Mouse (Mus musculus): ENCODE data around the gene Spaar. TPM values are rescaled to one million over a fixed set of nuclear protein-coding genes. Genes with fewer than 3 reads are reported as not detected.
"Not testable (repeated sequence)": the region's sequence is repeated elsewhere in the genome, so short reads cannot be mapped to it uniquely, and the experiment has no call there.

Gene Spaar
- total and polyA plus RNA-seq, 3 experiments = not detected

GRCm38 (mm10) chr4:43772304-43772703, 42.5 kb downstream of the Spaar start:
- no peaks in the 10 kb centered on the region for H3K4me1 ChIP-seq (ENCODE audit: control insufficient read depth in 1 of 2, insufficient read depth in 2 of 2, low read length in 2 of 2)
- H3K27ac ChIP-seq (ENCODE audit: control insufficient read depth, low read depth, low read length) = no peak overlapping the region
- no peaks in the 10 kb centered on the region for H3K9me3 ChIP-seq (replicated peaks; ENCODE audit: insufficient read depth, low read length)
- no peaks in the 10 kb centered on the region for H3K79me2 ChIP-seq (ENCODE audit: control insufficient read depth, insufficient read depth, low read length, poor library complexity)
- H3K4me3 ChIP-seq (ENCODE audit: control insufficient read depth in 1 of 2, insufficient read depth in 1 of 2, low read depth in 2 of 2, low read length in 2 of 2) = no peak overlapping the region
- no peaks in the 10 kb centered on the region for H3K36me3 ChIP-seq (ENCODE audit: control insufficient read depth in 1 of 2, insufficient read depth in 2 of 2, low read length in 2 of 2)
- H3K27me3 ChIP-seq (ENCODE audit: control insufficient read depth in 1 of 2, insufficient read depth in 2 of 2, low read length in 2 of 2) = peaks cover 5 to 9% of the 10 kb centered on the region in 2 experiments
- no peak for TF ChIP-seq RAD21 (IDR thresholded peaks at IDR 0.05; ENCODE audit: low read depth, low read length)
- no peak for TF ChIP-seq ZKSCAN1 (IDR thresholded peaks at IDR 0.05; ENCODE audit: low read depth, low read length)
- no peak for TF ChIP-seq ELF1 (IDR thresholded peaks at IDR 0.05; ENCODE audit: low read depth, low read length)
- TF ChIP-seq MAZ (IDR thresholded peaks at IDR 0.05; ENCODE audit: low read depth, low read length) = no peak
- TF ChIP-seq MYB (IDR thresholded peaks at IDR 0.05; ENCODE audit: low read depth, low read length) = no peak
- TF ChIP-seq MAFK (IDR thresholded peaks at IDR 0.05; ENCODE audit: borderline replicate concordance, low read depth, low read length) = no peak
- TF ChIP-seq ETS1 (IDR thresholded peaks at IDR 0.05; ENCODE audit: low read depth, low read length) = no peak
- no peak for TF ChIP-seq RCOR1 (IDR thresholded peaks at IDR 0.05; ENCODE audit: low read depth, low read length)
- no peak for TF ChIP-seq CHD2 (IDR thresholded peaks at IDR 0.05; ENCODE audit: low read length)
- TF ChIP-seq SMC3 (IDR thresholded peaks at IDR 0.05; ENCODE audit: low read depth, low read length) = no peak
- no peak for TF ChIP-seq POLR2AphosphoS5 (IDR thresholded peaks at IDR 0.05; ENCODE audit: borderline replicate concordance, low read depth, low read length)
- no peak for TF ChIP-seq ZNF384 (IDR thresholded peaks at IDR 0.05; ENCODE audit: low read depth, low read length)
- no peak for TF ChIP-seq JUND (IDR thresholded peaks at IDR 0.05; ENCODE audit: low read depth, low read length)
- H3K9ac ChIP-seq (ENCODE audit: control insufficient read depth, low read depth, low read length, poor library complexity, severe bottlenecking) = no peak overlapping the region
- DNase-seq (ENCODE audit: low read depth, low spot score) = no peak

- no peak overlapping the region for H3K27ac ChIP-seq (ENCODE audit: control insufficient read depth, low read depth, low read length)
- H3K4me1 ChIP-seq (ENCODE audit: control insufficient read depth in 1 of 2, insufficient read depth in 2 of 2, low read length in 2 of 2) = no peaks in the 10 kb centered on the region
- H3K79me2 ChIP-seq (ENCODE audit: control insufficient read depth, insufficient read depth, low read length, poor library complexity) = no peaks in the 10 kb centered on the region
- H3K27me3 ChIP-seq (ENCODE audit: control insufficient read depth in 1 of 2, insufficient read depth in 2 of 2, low read length in 2 of 2) = peaks cover 2 to 17% of the 10 kb centered on the region in 2 experiments; a peak in 3 of 4 replicates
- H3K9me3 ChIP-seq (replicated peaks; ENCODE audit: insufficient read depth, low read length) = no peaks in the 10 kb centered on the region
- H3K4me3 ChIP-seq (ENCODE audit: control insufficient read depth in 1 of 2, insufficient read depth in 1 of 2, low read depth in 2 of 2, low read length in 2 of 2) = no peak overlapping the region
- DNase-seq (ENCODE audit: low read depth, low spot score) = no peak
- no peak overlapping the region for H3K9ac ChIP-seq (ENCODE audit: control insufficient read depth, low read depth, low read length, poor library complexity, severe bottlenecking)
- H3K36me3 ChIP-seq (ENCODE audit: control insufficient read depth in 1 of 2, insufficient read depth in 2 of 2, low read length in 2 of 2) = no peaks in the 10 kb centered on the region
- TF ChIP-seq CHD2 (IDR thresholded peaks at IDR 0.05; ENCODE audit: low read length) (no peak), GABPA (IDR thresholded peaks at IDR 0.05; ENCODE audit: low read depth, low read length) (no peak), MYC (IDR thresholded peaks at IDR 0.05; ENCODE audit: low read depth, low read length) (no peak), CHD1 (IDR thresholded peaks at IDR 0.05; ENCODE audit: low read depth, low read length) (no peak), SMC3 (IDR thresholded peaks at IDR 0.05; ENCODE audit: low read depth, low read length) (no peak), MXI1 (IDR thresholded peaks at IDR 0.05; ENCODE audit: low read depth, low read length) (no peak), NELFE (IDR thresholded peaks at IDR 0.05; ENCODE audit: low read depth, low read length) (no peak), UBTF (IDR thresholded peaks at IDR 0.05; ENCODE audit: borderline replicate concordance, insufficient read depth, low read depth, low read length) (no peak), KAT2A (conservative IDR thresholded peaks at IDR 0.05; ENCODE audit: low read depth, low read length) (no peak), TAL1 (IDR thresholded peaks at IDR 0.05; ENCODE audit: low read length) (no peak), MAZ (IDR thresholded peaks at IDR 0.05; ENCODE audit: low read depth, low read length) (no peak), RAD21 (IDR thresholded peaks at IDR 0.05; ENCODE audit: low read depth, low read length) (no peak), MEF2A (IDR thresholded peaks at IDR 0.05; ENCODE audit: extremely low read depth, insufficient replicate concordance, low read depth, low read length, poor library complexity, severe bottlenecking) (no peak), ELF1 (IDR thresholded peaks at IDR 0.05; ENCODE audit: low read depth, low read length) (no peak), ETS1 (IDR thresholded peaks at IDR 0.05; ENCODE audit: low read depth, low read length) (no peak), USF1 (IDR thresholded peaks at IDR 0.05; ENCODE audit: low read depth, low read length) (no peak)
These were observed 65.5 kb downstream of the Spaar start for GRCm38 (mm10) chr4:43795296-43795695.

- not testable (repeated sequence) for H3K36me3 ChIP-seq (ENCODE audit: control insufficient read depth in 1 of 2, insufficient read depth in 2 of 2, low read length in 2 of 2); H3K9ac ChIP-seq (ENCODE audit: control insufficient read depth, low read depth, low read length, poor library complexity, severe bottlenecking); H3K27ac ChIP-seq (ENCODE audit: control insufficient read depth, low read depth, low read length); H3K9me3 ChIP-seq (replicated peaks; ENCODE audit: insufficient read depth, low read length); H3K4me1 ChIP-seq (ENCODE audit: control insufficient read depth in 1 of 2, insufficient read depth in 2 of 2, low read length in 2 of 2); H3K79me2 ChIP-seq (ENCODE audit: control insufficient read depth, insufficient read depth, low read length, poor library complexity); DNase-seq (ENCODE audit: low read depth, low spot score); H3K4me3 ChIP-seq (ENCODE audit: control insufficient read depth in 1 of 2, insufficient read depth in 1 of 2, low read depth in 2 of 2, low read length in 2 of 2)
- H3K27me3 ChIP-seq (ENCODE audit: control insufficient read depth in 1 of 2, insufficient read depth in 2 of 2, low read length in 2 of 2) = peaks cover 2 to 17% of the 10 kb centered on the region in 2 experiments; a peak in 3 of 4 replicates
These were observed 66.0 kb downstream of the Spaar start for GRCm38 (mm10) chr4:43795844-43796243.
